Mouse (Mus musculus) cerebellum, adult (tissue): Measurements from ENCODE around the gene Nsd1.

Experiments used
- ATAC-seq: cut with Nextera tagmentation; 2 replicates; pipeline ENCODE4 v1.9.2; 2017; ENCODE audit warnings: mild to moderate bottlenecking, moderate library complexity, mixed read lengths; ENCODE audit not compliant: insufficient number of reproducible peaks, low FRiP score, low TSS enrichment

Nsd1 gene

DNA sequence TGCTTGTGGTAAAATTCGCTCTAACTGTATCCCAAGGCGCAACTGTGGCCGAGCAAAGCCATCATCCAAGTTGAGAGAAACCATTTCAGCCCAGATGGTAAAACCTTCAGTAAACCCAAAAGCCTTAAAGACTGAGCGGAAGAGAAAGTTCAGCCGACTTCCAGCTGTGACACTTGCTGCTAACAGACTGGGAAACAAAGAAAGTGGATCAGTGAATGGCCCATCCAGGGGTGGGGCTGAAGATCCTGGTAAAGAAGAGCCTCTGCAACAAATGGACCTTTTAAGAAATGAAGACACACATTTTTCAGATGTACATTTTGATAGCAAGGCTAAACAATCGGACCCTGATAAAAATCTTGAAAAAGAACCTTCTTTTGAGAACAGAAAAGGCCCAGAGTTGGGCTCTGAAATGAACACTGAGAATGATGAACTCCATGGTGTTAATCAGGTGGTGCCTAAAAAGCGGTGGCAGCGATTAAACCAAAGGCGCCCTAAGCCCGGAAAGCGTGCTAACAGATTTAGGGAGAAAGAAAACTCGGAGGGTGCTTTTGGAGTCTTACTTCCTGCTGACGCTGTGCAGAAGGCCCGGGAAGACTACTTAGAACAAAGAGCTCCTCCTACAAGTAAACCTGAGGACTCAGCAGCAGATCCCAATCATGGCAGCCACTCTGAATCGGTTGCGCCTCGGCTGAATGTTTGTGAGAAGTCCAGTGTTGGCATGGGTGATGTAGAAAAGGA lies 37.9 kb downstream of the Nsd1 start:
- no peak for ATAC-seq

DNA sequence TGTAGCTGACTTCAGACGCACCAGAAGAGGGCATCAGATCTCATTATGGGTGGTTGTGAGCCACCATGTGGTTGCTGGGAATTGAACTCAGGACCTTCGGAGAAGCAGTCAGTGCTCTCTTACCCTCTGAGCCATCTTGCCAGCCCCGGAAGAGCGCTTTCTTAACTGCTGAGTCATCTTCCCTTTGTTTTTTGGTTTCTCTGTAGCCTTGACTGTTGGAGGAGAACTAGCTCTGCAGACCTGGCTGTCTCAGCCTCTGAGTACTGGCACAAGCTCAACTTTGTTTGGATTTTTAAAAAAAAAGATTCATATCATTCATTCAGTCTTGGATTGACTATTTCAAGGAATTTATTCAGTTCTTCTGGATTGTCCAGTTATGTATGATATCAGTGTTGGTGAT lies 39.7 kb downstream of the Nsd1 start:
- ATAC-seq = no peak

DNA sequence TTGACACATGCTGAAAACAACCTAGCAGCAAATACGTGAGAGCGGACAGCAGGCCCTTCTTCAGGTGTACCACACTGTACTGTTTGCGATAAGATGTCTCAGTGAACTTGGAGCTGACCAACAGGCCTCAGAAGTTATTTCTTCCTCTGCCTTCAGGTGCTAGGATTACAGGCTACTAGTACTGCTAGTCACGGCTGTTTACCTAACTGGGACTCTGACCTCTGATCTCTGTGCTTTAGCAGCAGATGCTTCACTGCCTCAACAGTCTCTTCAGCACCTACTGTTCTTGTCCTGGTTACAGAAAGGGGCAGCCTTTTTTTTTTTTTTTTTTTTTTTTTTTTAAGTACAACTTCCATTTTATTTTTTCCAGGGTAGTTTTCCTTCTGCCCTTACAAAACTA lies 43.2 kb downstream of the Nsd1 start:
- no peak for ATAC-seq

- ATAC-seq = no peak
These were observed 45.6 kb downstream of the Nsd1 start for GRCm38 (mm10) chr13:55255052-55255652.

GRCm38 (mm10) chr13:55258651-55259050 lies 49.1 kb downstream of the Nsd1 start:
- ATAC-seq = no peak

- ATAC-seq = no peak
These were observed 51.9 kb downstream of the Nsd1 start for GRCm38 (mm10) chr13:55261521-55261920.

DNA sequence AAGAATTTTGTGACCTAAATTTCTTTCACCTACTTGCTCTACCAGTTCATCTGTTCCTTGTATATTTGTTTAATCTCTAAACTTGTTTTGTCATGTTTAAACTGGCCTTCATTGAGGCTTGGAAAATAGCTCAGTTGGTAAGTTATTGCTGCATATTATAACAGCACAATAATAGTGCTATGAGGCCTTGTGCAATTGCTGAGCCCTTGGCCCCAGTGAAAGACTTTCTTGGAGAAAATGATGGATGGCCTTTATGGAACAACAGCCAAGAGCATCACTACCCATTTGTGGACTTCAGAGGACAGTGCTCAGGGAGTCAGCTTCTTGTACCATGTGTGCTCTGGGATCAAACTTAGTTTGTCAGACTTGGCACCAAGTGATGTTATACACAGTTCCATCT lies 52.5 kb downstream of the Nsd1 start:
- ATAC-seq = no peak

DNA sequence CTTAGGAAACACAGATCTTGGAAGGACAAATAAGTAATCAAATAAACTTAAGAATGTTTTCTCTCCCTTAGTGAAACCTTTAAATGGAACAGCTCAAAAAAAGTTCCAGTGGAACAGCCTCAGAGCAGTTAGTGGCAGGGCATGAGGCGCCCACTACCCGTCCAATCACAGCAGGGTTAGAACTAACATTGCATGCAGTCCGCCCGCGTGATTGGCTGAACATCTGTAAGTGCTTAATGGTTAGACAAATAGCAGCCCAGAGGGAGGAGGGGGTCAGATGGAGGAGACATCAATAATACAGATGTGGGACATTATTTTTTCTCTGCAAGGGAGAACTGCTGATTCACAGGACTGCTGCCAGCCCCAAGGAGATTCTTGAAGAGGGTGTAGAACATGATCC lies 67.6 kb downstream of the Nsd1 start:
- ATAC-seq = no peak

DNA sequence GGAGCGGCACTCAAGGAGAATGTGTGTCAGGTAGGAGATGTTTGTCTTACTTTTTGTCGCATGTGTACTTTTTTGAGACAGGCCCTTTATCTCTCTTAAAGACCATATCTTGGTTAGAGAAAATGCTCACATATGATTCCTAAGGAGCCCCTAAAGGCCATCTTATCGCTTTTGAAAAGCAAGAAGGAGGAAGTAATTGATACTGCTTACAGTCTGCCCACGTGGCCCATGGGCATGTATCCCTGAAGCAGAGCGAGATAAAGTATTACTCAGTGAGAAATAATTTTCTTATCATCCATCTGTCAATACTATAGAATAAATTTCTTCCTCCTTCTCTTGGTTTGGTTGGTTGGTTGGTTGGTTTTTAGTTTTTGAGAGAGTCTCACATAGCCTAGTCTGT lies 68.1 kb downstream of the Nsd1 start:
- no peak for ATAC-seq

DNA sequence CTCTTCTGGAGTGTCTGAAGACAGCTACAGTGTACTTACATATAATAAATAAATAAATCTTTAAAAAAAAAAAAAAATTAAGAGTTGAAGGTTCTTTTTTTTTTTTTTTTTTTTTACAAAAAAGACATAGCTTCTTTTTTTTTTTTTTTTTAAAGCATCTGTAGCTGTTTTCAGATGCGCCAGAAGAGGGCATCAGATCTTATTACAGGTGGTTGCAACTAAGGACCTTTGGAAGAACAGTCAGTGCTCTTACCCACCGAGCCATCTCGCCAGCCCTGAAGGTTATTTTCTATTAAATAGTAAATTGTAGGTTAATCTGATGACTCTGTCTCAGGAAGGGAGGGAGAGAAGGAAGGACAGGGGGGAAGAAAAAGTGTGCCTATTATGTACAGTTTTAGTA lies 79.3 kb downstream of the Nsd1 start:
- no peak for ATAC-seq

DNA sequence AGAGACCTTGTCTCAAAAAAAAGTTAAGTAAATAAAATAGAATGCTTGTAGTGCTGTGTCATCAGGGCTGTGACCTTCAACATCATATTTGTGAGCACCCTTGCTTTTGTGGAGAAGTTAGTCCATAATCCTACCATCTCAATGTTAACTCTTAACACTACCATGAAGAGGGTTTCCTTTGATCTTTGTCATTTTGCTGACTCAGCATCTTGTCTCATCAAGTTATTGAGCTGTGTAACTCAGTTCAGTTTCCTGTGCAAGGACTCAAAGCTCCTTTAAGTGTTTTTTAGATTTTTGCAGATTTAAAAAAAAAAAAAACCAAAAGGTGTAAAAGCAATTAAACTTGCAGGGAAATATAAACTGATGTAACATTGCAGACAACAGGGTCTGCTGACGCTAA lies 87.2 kb downstream of the Nsd1 start:
- ATAC-seq = no peak

DNA sequence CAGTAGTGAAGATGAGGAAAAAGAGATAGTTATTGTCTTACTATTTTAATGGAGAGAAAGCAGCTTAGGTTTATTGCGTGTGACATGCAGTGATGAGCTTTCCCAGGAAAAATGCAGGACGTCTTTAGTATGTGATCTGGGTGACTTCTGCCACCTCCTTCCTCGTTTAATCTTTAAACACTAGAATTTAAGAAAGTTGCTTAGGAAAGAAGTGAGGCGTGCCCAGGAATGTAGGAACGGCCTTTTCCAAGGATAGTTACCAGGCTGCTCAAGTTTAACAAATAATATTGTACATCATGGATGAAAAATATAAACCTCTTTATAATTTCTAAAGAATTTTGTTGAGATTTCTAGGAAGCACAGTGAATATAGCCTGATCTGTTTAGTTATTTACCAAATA lies 91.3 kb downstream of the Nsd1 start:
- no peak for ATAC-seq

GRCm38 (mm10) chr13:55312028-55312630 lies 102.5 kb downstream of the Nsd1 start:
- no peak for ATAC-seq

- no peak for ATAC-seq
These were observed 103.5 kb downstream of the Nsd1 start for GRCm38 (mm10) chr13:55313051-55313450.

GRCm38 (mm10) chr13:55314891-55315412 lies 105.4 kb downstream of the Nsd1 start:
- ATAC-seq = no peak

DNA sequence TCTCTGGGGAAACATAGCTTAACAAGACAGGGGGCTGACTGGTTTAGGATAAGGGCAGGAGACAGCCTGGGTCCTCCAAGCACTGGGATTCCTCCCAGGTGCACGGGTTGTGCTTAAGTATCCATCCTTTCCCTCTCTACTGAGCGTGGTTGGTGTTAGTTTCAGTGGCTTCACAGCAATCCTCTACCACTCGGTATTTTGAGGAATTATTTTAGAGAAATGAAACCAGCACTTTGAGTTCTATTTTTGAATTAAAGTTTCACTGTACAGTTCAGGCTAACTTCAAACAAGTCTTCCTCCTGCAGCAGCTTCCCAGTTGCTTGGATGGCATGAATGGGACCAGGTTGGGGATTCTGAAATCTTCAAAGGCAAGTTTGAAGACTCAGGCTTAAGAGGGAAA lies 108.8 kb downstream of the Nsd1 start:
- no peak for ATAC-seq

GRCm38 (mm10) chr13:55319931-55320533 lies 110.5 kb downstream of the Nsd1 start, which contains the start of gene Prelid1:
TSS of gene Prelid1 (plus strand) at chr13:55320500.
- ATAC-seq = no peak

GRCm38 (mm10) chr13:55321434-55322129 lies 112.0 kb downstream of the Nsd1 start, which contains the start of gene Rab24:
TSS of gene Rab24 (minus strand) at chr13:55321946.
- ATAC-seq = peak; percentile 68

DNA sequence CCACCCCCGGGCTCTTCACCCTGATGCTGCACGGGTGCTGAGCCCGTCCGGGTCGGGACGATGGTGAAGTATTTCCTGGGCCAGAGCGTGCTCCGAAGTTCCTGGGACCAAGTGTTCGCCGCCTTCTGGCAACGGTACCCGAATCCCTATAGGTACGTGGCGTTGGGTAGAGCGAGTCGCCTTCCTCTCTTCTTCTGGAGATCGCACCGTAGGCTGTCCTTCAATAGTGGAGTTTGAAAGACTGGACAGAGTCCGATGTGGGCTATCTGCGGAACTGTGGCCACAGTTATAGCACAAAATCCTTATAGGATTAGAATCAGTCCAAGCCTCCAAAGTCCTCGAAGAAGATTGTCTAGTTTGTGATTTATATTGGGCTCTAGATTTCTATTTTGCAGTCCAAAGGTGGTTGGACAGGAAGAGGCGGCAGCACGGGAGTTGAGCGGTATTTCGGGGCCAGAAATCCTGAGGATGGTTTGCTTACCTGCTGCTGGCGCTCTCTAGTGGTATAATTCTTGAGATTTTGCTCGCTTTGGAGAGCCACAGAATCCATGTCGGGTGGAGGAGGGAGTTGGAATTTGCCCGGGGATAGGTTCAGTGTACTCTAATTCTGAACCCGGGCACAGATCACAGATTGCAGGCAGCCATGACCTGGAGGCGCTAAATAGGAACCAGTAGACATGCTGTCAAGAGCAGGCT lies 112.7 kb downstream of the Nsd1 start:
- ATAC-seq = peak; percentile 39

GRCm38 (mm10) chr13:55325596-55325995 lies 116.0 kb downstream of the Nsd1 start:
- no peak for ATAC-seq
